Mouse (Mus musculus): ENCODE measurements around the gene Afdn. TPM values are rescaled to one million over a fixed set of nuclear protein-coding genes. Genes with fewer than 3 reads are reported as not detected.
A peak's percentile ranks its signal among the peaks of the same experiment; 100 is the strongest.

The Afdn gene
- polyA plus RNA-seq, 1 experiment from 2014 or later = 59.7 TPM

DNA sequence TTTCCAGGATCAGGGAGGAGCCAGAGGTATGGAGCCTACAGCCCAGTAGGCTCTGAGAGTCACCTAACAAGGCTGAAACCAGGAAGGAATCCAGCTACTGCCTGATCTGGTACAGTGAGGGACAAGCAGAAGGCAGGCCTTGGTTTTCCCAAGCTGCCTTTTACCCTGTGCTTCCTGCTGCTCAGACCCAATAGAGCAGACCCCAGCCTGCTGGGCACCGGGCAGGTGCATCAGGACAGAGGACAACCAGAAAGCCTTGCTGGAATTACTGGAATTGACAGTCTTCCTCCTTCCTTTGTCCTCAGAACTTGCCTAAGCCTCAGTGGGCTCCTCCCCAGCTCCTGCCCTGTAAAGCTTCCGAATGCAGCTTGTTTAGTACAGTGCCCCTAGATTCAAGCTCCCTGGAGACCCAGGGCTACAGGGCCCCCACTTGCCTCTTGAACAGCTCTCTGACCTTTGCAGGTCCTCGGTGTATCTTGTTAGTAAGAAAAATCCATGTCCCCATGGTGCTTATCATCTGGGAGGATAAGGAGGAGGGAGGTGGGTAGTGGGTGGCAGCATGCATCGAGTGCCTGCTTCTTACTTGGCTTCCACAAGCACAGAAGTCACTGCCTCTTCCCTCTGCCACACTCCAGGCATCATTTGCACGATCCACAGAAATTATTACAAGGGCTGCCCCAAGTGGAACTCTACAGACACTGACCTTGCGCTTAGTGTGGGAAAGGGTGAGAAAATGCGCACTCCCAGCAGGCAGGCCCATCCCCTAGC lies 17.2 kb upstream of the Afdn start:
- Histone ChIP-seq H3K9ac (ENCODE audit: low read length) (peak overlapping the region; percentile 65), H3K4me3 (replicated peaks; ENCODE audit: low read length) (peak overlapping the region; percentile 10; the same call in 1 of the 2 replicates), H3K36me3 (ENCODE audit: control insufficient read depth, insufficient read depth, low read length) (no peaks in the 10 kb centered on the region), H3K9me3 (replicated peaks; ENCODE audit: control insufficient read depth, low read length) (no peaks in the 10 kb centered on the region), H3K27ac (ENCODE audit: low read length) (peak overlapping the region; percentile 97), H3K4me1 (ENCODE audit: control insufficient read depth, insufficient read depth, low read length) (peaks cover 40% of the 10 kb centered on the region), H3K27me3 (ENCODE audit: control insufficient read depth, insufficient read depth, low read length) (no peaks in the 10 kb centered on the region), H3K4me2 (ENCODE audit: low read depth, low read length) (peak overlapping the region; percentile 40)
- peak; percentile 42; the same call in 1 of the 2 replicates for ATAC-seq (ENCODE audit: insufficient read depth, low FRiP score)
- 34% methylated on average over 7 of the region's 7 CpGs for WGBS

DNA sequence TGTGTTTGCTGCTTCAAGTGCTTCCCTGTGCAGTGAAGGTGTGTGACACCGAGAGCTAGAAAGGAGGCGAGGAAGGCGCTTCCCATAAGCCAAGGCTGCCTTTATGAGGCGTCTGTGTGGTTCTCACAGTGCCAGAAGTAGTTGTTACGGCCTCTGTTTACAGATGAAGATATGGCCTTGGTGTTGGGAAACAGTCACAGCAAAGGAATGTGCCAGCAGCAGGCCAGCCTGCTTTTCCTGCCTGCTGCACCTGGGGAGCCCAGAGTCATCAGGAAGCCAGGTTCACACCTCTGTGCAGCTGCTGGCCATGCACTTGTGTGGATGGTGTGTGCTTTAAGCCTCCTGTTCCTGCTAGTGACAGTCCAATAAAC lies 16.6 kb upstream of the Afdn start:
- H3K4me3 ChIP-seq (replicated peaks; ENCODE audit: low read length) = no peak overlapping the region
- H3K9me3 ChIP-seq (replicated peaks; ENCODE audit: control insufficient read depth, low read length) = no peaks in the 10 kb centered on the region
- H3K27ac ChIP-seq (ENCODE audit: low read length) = peak overlapping the region; percentile 97
- ATAC-seq (ENCODE audit: insufficient read depth, low FRiP score) = peak; percentile 86
- no peaks in the 10 kb centered on the region for H3K27me3 ChIP-seq (ENCODE audit: control insufficient read depth, insufficient read depth, low read length)
- H3K36me3 ChIP-seq (ENCODE audit: control insufficient read depth, insufficient read depth, low read length) = no peaks in the 10 kb centered on the region
- H3K4me2 ChIP-seq (ENCODE audit: low read depth, low read length) = peak overlapping the region; percentile 40
- peaks cover 40% of the 10 kb centered on the region for H3K4me1 ChIP-seq (ENCODE audit: control insufficient read depth, insufficient read depth, low read length)
- peak overlapping the region; percentile 65 for H3K9ac ChIP-seq (ENCODE audit: low read length)
- WGBS = 24% methylated on average over 5 of the region's 5 CpGs

DNA sequence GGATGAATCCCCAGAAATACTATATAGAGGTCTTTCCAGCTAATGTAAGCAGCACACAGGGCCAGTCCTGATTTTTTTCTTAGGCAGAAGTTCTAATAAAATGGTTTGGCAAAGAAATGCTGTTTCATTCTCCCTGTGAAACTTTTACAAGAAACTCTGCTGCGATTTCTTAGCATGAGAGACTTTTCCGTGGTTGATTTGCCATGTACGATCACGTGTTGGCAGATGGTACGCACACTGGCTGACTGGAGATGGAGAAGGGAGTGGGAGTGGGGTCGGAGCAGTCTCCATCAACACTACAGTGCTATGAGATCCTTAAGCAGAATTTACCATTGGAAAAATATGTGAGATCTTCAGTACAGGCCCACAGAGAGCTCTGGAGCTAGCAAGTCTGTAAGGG lies 16.1 kb upstream of the Afdn start:
- Histone ChIP-seq H3K9ac (ENCODE audit: low read length) (no peak overlapping the region), H3K4me3 (replicated peaks; ENCODE audit: low read length) (no peak overlapping the region), H3K4me2 (ENCODE audit: low read depth, low read length) (no peak overlapping the region), H3K27ac (ENCODE audit: low read length) (peak overlapping the region; percentile 97), H3K9me3 (replicated peaks; ENCODE audit: control insufficient read depth, low read length) (no peaks in the 10 kb centered on the region), H3K36me3 (ENCODE audit: control insufficient read depth, insufficient read depth, low read length) (no peaks in the 10 kb centered on the region), H3K27me3 (ENCODE audit: control insufficient read depth, insufficient read depth, low read length) (no peaks in the 10 kb centered on the region), H3K4me1 (ENCODE audit: control insufficient read depth, insufficient read depth, low read length) (peaks cover 40% of the 10 kb centered on the region)
- no peak for ATAC-seq (ENCODE audit: insufficient read depth, low FRiP score)
- WGBS = 60% methylated on average over 6 of the region's 6 CpGs

DNA sequence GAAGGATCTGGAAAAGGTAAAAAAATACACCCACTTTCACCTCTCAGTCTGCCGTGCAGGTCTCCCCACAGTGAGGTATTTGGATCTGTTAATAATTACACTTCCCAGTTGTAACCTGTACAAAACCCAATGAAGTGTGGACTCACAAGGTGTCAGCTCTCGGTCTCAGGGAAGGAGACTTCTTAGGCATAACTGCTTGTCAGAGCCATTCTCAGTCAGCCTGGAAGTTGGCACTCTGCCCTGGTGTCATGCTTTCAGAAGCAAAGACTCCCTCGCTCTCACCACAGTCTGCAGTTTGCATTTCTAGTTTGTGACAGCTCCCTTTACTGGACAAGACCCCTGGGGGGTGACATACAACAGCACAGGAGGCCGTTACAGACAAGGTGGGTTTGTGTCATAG lies 15.5 kb upstream of the Afdn start:
- Histone ChIP-seq H3K36me3 (ENCODE audit: control insufficient read depth, insufficient read depth, low read length) (no peaks in the 10 kb centered on the region), H3K9ac (ENCODE audit: low read length) (no peak overlapping the region), H3K4me3 (replicated peaks; ENCODE audit: low read length) (no peak overlapping the region), H3K4me2 (ENCODE audit: low read depth, low read length) (no peak overlapping the region), H3K9me3 (replicated peaks; ENCODE audit: control insufficient read depth, low read length) (no peaks in the 10 kb centered on the region), H3K27ac (ENCODE audit: low read length) (peak overlapping the region; percentile 97), H3K4me1 (ENCODE audit: control insufficient read depth, insufficient read depth, low read length) (peaks cover 40% of the 10 kb centered on the region), H3K27me3 (ENCODE audit: control insufficient read depth, insufficient read depth, low read length) (no peaks in the 10 kb centered on the region)
- no peak; the same call in 1 of the 2 replicates for ATAC-seq (ENCODE audit: insufficient read depth, low FRiP score)
- WGBS = 37% methylated on average over 4 of the region's 4 CpGs

DNA sequence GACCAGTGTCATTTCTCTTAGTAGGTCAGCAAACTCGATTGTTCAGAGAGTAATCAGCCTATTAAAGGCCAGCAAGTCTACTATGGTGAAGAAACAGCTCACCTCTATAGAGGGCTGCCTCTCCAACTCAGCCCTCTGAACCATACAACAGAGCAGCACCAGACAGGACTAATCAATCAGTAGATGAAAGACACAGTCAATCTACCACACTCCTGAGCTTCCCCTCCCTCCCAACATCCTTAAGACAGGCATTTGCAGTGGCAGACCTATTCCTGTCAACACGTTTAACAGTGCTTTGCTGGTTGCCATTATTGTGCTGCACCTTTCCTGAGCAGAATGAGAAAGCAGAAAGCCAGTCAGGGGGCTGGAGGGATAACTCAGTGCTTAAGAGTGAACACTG lies 15.0 kb upstream of the Afdn start:
- Histone ChIP-seq H3K9me3 (replicated peaks; ENCODE audit: control insufficient read depth, low read length) (no peaks in the 10 kb centered on the region), H3K27ac (ENCODE audit: low read length) (peak overlapping the region; percentile 97), H3K4me2 (ENCODE audit: low read depth, low read length) (no peak overlapping the region), H3K9ac (ENCODE audit: low read length) (no peak overlapping the region), H3K27me3 (ENCODE audit: control insufficient read depth, insufficient read depth, low read length) (no peaks in the 10 kb centered on the region), H3K4me1 (ENCODE audit: control insufficient read depth, insufficient read depth, low read length) (peaks cover 40% of the 10 kb centered on the region), H3K4me3 (replicated peaks; ENCODE audit: low read length) (no peak overlapping the region), H3K36me3 (ENCODE audit: control insufficient read depth, insufficient read depth, low read length) (no peaks in the 10 kb centered on the region)
- no peak for ATAC-seq (ENCODE audit: insufficient read depth, low FRiP score)
- 43% methylated on average over 2 of the region's 2 CpGs for WGBS

DNA sequence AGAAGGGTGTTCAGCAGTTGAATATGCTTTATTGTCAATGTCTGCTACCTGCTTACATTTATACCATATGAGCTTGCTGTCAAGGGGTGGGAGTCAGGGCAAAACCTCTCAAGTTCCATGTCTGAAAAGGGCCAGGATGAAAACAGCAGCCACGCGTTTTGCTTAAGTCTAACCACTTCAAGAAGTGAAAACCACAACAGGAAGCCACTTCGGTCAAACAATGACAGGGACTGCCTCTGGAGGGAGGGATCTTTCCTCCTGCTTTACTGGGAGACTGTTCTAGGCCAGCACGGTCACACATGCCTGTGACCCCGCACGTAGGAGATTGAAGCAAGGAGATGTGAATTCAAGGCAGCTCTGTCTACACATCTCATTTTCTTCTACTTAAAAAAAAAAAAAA lies 14.0 kb upstream of the Afdn start:
- WGBS = 69% methylated on average over 6 of the region's 6 CpGs
- Histone ChIP-seq H3K27me3 (ENCODE audit: control insufficient read depth, insufficient read depth, low read length) (no peaks in the 10 kb centered on the region), H3K27ac (ENCODE audit: low read length) (no peak overlapping the region; the same call in 1 of the 2 replicates), H3K4me3 (replicated peaks; ENCODE audit: low read length) (no peak overlapping the region), H3K9ac (ENCODE audit: low read length) (no peak overlapping the region), H3K9me3 (replicated peaks; ENCODE audit: control insufficient read depth, low read length) (no peaks in the 10 kb centered on the region), H3K4me2 (ENCODE audit: low read depth, low read length) (no peak overlapping the region), H3K36me3 (ENCODE audit: control insufficient read depth, insufficient read depth, low read length) (no peaks in the 10 kb centered on the region), H3K4me1 (ENCODE audit: control insufficient read depth, insufficient read depth, low read length) (peaks cover 33% of the 10 kb centered on the region)
- no peak for ATAC-seq (ENCODE audit: insufficient read depth, low FRiP score)

DNA sequence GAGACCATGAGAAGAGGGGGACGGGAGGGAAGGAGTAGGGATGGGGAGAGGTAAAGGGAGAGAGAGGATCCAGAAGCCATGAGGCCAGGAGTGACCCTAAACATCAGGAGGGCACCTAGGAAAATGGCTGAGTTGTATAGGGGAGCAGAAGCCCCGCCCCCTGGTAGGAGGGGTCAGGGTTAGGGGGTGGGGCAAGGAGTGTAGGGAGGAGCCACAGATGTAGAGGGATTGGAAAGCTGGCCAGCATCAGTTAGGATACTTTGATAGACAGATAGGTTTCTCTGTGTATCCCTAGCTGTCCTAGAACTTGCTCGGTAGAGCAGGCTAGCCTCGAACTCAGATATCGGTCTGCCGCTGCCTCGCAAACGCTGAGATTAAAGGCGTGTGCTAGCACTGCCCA lies 12.7 kb upstream of the Afdn start:
- 87% methylated on average over 9 of the region's 9 CpGs for WGBS
- no peak for ATAC-seq (ENCODE audit: insufficient read depth, low FRiP score)
- no peak overlapping the region for H3K4me2 ChIP-seq (ENCODE audit: low read depth, low read length)
- peaks cover 24% of the 10 kb centered on the region for H3K4me1 ChIP-seq (ENCODE audit: control insufficient read depth, insufficient read depth, low read length)
- H3K27ac ChIP-seq (ENCODE audit: low read length) = no peak overlapping the region
- no peaks in the 10 kb centered on the region for H3K27me3 ChIP-seq (ENCODE audit: control insufficient read depth, insufficient read depth, low read length)
- no peaks in the 10 kb centered on the region for H3K9me3 ChIP-seq (replicated peaks; ENCODE audit: control insufficient read depth, low read length)
- no peak overlapping the region for H3K4me3 ChIP-seq (replicated peaks; ENCODE audit: low read length)
- H3K9ac ChIP-seq (ENCODE audit: low read length) = no peak overlapping the region
- H3K36me3 ChIP-seq (ENCODE audit: control insufficient read depth, insufficient read depth, low read length) = no peaks in the 10 kb centered on the region

DNA sequence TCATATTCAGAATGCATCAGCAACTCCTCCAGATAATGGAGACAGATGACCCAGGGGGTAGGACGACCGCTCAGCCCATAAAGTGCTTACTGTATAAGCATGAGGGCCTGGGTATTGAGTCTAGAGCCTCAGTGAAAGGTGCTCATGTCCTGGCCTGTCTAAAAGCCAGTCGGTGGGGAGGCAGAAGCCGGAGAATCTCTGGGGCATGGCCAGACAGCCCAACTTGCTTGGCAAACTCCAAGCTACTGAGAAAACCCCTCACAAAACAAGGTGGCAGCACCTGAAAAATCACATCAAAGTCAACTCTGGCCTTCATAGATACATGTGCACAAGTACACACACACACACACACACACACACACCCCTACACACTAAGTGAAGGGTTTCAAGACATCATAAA lies 11.3 kb upstream of the Afdn start:
- Histone ChIP-seq H3K9me3 (replicated peaks; ENCODE audit: control insufficient read depth, low read length) (no peaks in the 10 kb centered on the region), H3K4me1 (ENCODE audit: control insufficient read depth, insufficient read depth, low read length) (peaks cover 11% of the 10 kb centered on the region), H3K4me2 (ENCODE audit: low read depth, low read length) (no peak overlapping the region), H3K36me3 (ENCODE audit: control insufficient read depth, insufficient read depth, low read length) (no peaks in the 10 kb centered on the region), H3K9ac (ENCODE audit: low read length) (no peak overlapping the region), H3K27me3 (ENCODE audit: control insufficient read depth, insufficient read depth, low read length) (no peaks in the 10 kb centered on the region), H3K4me3 (replicated peaks; ENCODE audit: low read length) (no peak overlapping the region), H3K27ac (ENCODE audit: low read length) (no peak overlapping the region)
- ATAC-seq (ENCODE audit: insufficient read depth, low FRiP score) = no peak
- 82% methylated on average over 4 of the region's 4 CpGs for WGBS

DNA sequence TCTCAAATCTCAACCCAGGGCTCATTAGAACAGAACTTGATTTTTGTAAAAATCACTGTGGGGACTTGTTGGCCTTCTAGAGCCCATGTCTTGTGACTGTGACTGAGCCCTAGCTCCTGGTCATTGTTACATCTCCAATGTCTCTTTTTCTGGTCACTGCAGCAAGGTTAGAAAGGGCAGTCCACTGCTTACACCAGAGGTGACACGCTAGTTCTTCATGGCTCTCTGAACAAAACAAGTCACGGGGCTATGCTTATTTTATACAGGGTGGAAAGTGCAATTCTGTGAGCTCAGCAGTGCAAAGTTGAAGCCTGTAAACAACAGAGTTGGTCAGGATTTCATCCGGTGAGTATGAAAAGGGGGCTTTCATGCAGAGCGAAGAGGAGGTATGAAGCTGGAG lies 6.4 kb upstream of the Afdn start:
- no peak overlapping the region for H3K9ac ChIP-seq (ENCODE audit: low read length)
- H3K27ac ChIP-seq (ENCODE audit: low read length) = no peak overlapping the region
- ATAC-seq (ENCODE audit: insufficient read depth, low FRiP score) = no peak

More for the DNA sequence above, 6.4 kb upstream of the Afdn start:
- Histone ChIP-seq H3K27me3 (ENCODE audit: control insufficient read depth, insufficient read depth, low read length) (no peaks in the 10 kb centered on the region), H3K36me3 (ENCODE audit: control insufficient read depth, insufficient read depth, low read length) (no peaks in the 10 kb centered on the region), H3K4me3 (replicated peaks; ENCODE audit: low read length) (no peak overlapping the region), H3K4me1 (ENCODE audit: control insufficient read depth, insufficient read depth, low read length) (peaks cover 7% of the 10 kb centered on the region; the same call in 1 of the 2 replicates), H3K4me2 (ENCODE audit: low read depth, low read length) (no peak overlapping the region), H3K9me3 (replicated peaks; ENCODE audit: control insufficient read depth, low read length) (no peaks in the 10 kb centered on the region)
- WGBS = 60% methylated on average over 4 of the region's 4 CpGs
